Mouse (Mus musculus) B cell, adult (primary cell): ENCODE data around the gene Ceacam2. TPM values are rescaled to one million over a fixed set of nuclear protein-coding genes. Genes with fewer than 3 reads are reported as not detected.

ENCODE experiments used
- total RNA-seq: library from RNA; stranded (reverse); gene quantifications from 4 replicates; pipeline ENCODE4 v1.2.4, GENCODE M21; 2023; ENCODE audit not compliant: inconsistent age

Ceacam2 gene
- 7.9 to 11.4 TPM (median 9.8 TPM) in 4 replicates for total RNA-seq

DNA sequence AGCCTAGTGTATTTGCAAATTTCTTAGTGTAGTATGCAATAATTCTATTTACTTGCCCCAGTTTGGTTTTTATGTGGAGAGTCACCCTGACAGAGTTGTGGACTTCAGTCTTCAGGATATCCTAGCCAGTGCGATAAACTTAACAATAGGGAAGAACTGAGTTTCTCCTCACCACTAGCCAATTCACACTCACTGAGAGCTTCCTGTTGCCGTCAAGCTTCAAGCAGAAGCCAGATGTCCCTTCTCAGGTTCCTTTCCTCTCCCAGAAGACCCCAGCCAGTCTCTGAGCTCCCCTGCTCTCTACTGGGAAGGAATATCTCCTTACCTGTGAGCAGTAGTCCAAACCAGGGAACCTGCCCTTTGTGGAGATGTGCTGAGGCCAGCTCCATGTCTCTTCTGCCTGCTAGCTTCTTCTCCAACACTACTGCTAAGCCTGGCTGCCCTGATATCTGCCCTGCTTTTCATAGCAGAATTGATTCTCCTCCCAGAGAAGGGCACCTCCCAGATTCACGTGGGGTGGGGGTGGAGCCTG, at the start of gene Ceacam2:
Gene Ceacam2 (minus strand): TSS at position 482 of the 532 bp plus-strand sequence.

DNA sequence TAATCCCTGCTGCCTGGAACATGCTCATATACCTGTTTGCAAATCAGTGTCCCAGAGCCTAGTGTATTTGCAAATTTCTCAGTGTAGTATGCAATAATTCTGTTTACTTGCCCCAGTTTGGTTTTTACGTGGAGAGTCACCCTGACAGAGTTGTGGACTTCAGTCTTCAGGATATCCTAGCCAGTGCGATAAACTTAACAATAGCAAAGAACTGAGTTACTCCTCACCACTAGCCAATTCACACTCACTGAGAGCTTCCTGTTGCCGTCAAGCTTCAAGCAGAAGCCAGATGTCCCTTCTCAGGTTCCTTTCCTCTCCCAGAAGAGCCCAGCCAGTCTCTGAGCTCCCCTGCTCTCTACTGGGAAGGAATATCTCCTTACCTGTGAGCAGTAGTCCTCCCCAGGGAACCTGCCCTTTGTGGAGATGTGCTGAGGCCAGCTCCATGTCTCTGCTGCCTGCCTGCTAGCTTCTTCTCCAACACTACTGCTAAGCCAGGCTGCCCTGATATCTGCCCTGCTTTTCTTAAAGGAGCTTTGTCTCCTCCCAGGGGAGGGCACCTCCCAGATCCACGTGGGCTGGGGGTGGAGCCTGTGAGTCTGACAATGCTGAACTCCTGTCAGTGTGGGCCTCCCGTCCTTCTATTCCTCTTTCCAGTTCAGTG, 62.4 kb downstream of the Ceacam2 start, which contains the start of gene Ceacam1:
Gene Ceacam1 (minus strand): TSS at position 513 of the 661 bp plus-strand sequence.

Other genes starting within 250 kb of the Ceacam2 start
- 47.3 to 63.0 TPM (median 55.7 TPM) in 4 replicates for gene Pafah1b3, start 241.9 kb downstream of the Ceacam2 start, total RNA-seq
- not detected in 4 replicates for gene Prr19, start 238.4 kb downstream of the Ceacam2 start, total RNA-seq
- gene Tmem145, start 233.8 kb downstream of the Ceacam2 start, total RNA-seq = not detected in 4 replicates
- 1.7 to 2.1 TPM (median 1.9 TPM) in 4 replicates for gene Megf8, start 222.7 kb downstream of the Ceacam2 start, total RNA-seq
- gene Cnfn, start 170.1 kb downstream of the Ceacam2 start, total RNA-seq = not detected in 4 replicates
- 32.7 to 37.1 TPM (median 35.2 TPM) in 4 replicates for gene Lipe, start 141.1 kb downstream of the Ceacam2 start, total RNA-seq
- gene Cxcl17, start 127.0 kb downstream of the Ceacam2 start, total RNA-seq = not detected in 4 replicates
- 43.2 to 52.4 TPM (median 46.4 TPM) in 4 replicates for gene Ceacam1, start 62.3 kb downstream of the Ceacam2 start, total RNA-seq
- gene Erich4, start 76.0 kb upstream of the Ceacam2 start, total RNA-seq = not detected in 4 replicates
- 82.5 to 103 TPM (median 91.1 TPM) in 4 replicates for gene Dmac2, start 79.6 kb upstream of the Ceacam2 start, total RNA-seq
- gene B3gnt8, start 86.8 kb upstream of the Ceacam2 start, total RNA-seq = 27.3 to 36.9 TPM (median 29.9 TPM) in 4 replicates
- 42.0 to 56.3 TPM (median 46.7 TPM) in 4 replicates for gene Bckdha, start 119.1 kb upstream of the Ceacam2 start, total RNA-seq
- 66.2 to 79.2 TPM (median 73.4 TPM) in 4 replicates for gene Exosc5, start 119.3 kb upstream of the Ceacam2 start, total RNA-seq
- 0.93 TPM in 1 of 4 replicates, not detected in the others for gene Tmem91, start 135.3 kb upstream of the Ceacam2 start, total RNA-seq
- 46.0 to 59.8 TPM (median 49.8 TPM) in 4 replicates for gene B9d2, start 140.9 kb upstream of the Ceacam2 start, total RNA-seq
- gene Tgfb1, start 147.1 kb upstream of the Ceacam2 start, total RNA-seq = 286 to 300 TPM (median 298 TPM) in 4 replicates
- gene Ccdc97, start 179.2 kb upstream of the Ceacam2 start, total RNA-seq = 93.9 to 102 TPM (median 97.4 TPM) in 4 replicates
- 215 to 225 TPM (median 221 TPM) in 4 replicates for gene Hnrnpul1, start 214.9 kb upstream of the Ceacam2 start, total RNA-seq
- 4.9 to 14.0 TPM (median 10.4 TPM) in 4 replicates for gene Axl, start 248.8 kb upstream of the Ceacam2 start, total RNA-seq